In the genomic region with DNA sequence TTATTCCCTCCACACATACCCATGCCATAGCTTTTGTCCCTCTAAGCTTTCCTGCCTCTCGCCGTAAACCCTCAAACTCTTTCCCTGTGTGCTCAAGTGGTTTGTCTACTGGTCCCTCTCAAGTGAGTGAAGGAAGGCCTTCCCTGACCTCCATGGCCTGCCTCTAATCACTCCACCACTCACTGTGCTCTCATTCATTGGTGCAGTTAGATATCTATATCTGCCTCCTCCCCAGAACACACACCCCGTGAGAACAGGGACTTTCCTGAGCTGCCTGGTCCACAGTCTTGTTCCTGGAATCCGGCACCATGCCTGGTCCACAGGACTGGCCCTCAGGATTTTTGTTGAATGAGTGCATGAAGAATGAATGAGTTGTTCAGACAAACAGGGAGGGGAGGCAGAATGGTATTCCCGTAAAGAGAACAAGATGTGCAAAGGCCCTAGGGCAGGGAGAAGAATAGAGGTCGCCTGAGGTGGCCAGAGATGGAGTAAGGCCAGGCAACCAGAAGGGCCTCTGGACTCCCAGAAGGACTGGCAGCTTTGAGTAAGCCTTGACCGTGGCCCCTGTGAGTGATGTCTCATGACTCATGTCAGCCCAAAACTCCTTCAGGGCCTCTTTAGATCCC, we compare ENCODE assay signal across 20 mouse cellular contexts.
A peak's percentile ranks its signal among the peaks of the same experiment; 100 is the strongest.
DNase-seq lines count a peak whose midpoint lies in the region; ATAC-seq and TF ChIP-seq lines count a peak whose summit lies in the region.
"Had no signal": no experiment of that assay in that cellular context is flagged by ENCODE, and none has a peak within 500 bp of the region (broad histone marks: within the 10 kb centered on the region; RNA-seq: fewer than 3 reads in every experiment).

No protein-coding gene starts in this region.

- H3K36me3 ChIP-seq in midbrain, embryonic 11.5 days (ENCODE audit: control insufficient read depth, insufficient read depth, low read length) = 0 out of 2 replicates have a peak, but pooled peaks cover 2% of the 10 kb centered on the region
- peaks cover 17% of the 10 kb centered on the region for H3K36me3 ChIP-seq in midbrain, embryonic 13.5 days
- no peaks in the 10 kb centered on the region for H3K36me3 ChIP-seq in liver, embryonic 13.5 days
- H3K36me3 ChIP-seq in hindbrain, embryonic 10.5 days = peaks cover 28% of the 10 kb centered on the region
- H3K36me3 ChIP-seq: lung, embryonic 15.5 days had no signal

- no peak for TF ChIP-seq CTCF in layer of hippocampus, adult 2 months (conservative IDR thresholded peaks at IDR 0.05)

- no peak overlapping the region for H3K4me3 ChIP-seq in midbrain, embryonic 11.5 days (ENCODE audit: low read depth, low read length)
- H3K4me3 ChIP-seq in midbrain, embryonic 13.5 days (replicated peaks) = no peak overlapping the region
- no peak overlapping the region for H3K4me3 ChIP-seq in liver, embryonic 13.5 days (replicated peaks)
- H3K4me3 ChIP-seq in hindbrain, embryonic 10.5 days = no peak overlapping the region
- no peak overlapping the region for H3K4me3 ChIP-seq in layer of hippocampus, adult 2 months
- H3K4me3 ChIP-seq: embryonic facial prominence, embryonic 15.5 days; lung, embryonic 15.5 days had no signal

- no peaks in the 10 kb centered on the region for H3K4me1 ChIP-seq in midbrain, embryonic 11.5 days (ENCODE audit: control insufficient read depth, insufficient read depth, low read length)
- H3K4me1 ChIP-seq in midbrain, embryonic 13.5 days (replicated peaks) = no peaks in the 10 kb centered on the region
- H3K4me1 ChIP-seq in liver, embryonic 13.5 days (replicated peaks) = peaks cover 53% of the 10 kb centered on the region
- H3K4me1 ChIP-seq in hindbrain, embryonic 10.5 days (replicated peaks) = peaks cover 10% of the 10 kb centered on the region
- H3K4me1 ChIP-seq: lung, embryonic 15.5 days had no signal

- peak; percentile 35 for DNase-seq in midbrain, embryonic 11.5 days (ENCODE audit: low spot score, missing footprints)
- peak; percentile 74 for DNase-seq in c-Kit-positive CD71-positive TER-119-positive erythroid progenitor cells, embryonic 14.5 days (ENCODE audit: low spot score)
- DNase-seq in liver, embryonic 13.5 days = peak; percentile 53
- peak; percentile 22 to 56 for DNase-seq in spleen, postnatal 36 days (ENCODE audit: low spot score in 2 of 2)
- no peak for DNase-seq in hindbrain, embryonic 10.5 days (ENCODE audit: low spot score)
- DNase-seq in layer of hippocampus, adult 2 months (ENCODE audit: low spot score in 2 of 2) = no peak
- DNase-seq: adrenal gland, postnatal 10 days; cerebellum, adult 9-11 months; embryo, embryonic 11 days; heart, adult 11 months; kidney, adult 9 months; layer of hippocampus, postnatal 36 days; retina, postnatal 1 day; right cerebral cortex, postnatal 4 days; thymus, postnatal 36 days had no signal

- H3K9me3 ChIP-seq in midbrain, embryonic 11.5 days (ENCODE audit: control insufficient read depth, low read length) = no peaks in the 10 kb centered on the region
- no peaks in the 10 kb centered on the region for H3K9me3 ChIP-seq in midbrain, embryonic 13.5 days
- H3K9me3 ChIP-seq in liver, embryonic 13.5 days (replicated peaks) = no peaks in the 10 kb centered on the region
- H3K9me3 ChIP-seq in hindbrain, embryonic 10.5 days = no peaks in the 10 kb centered on the region
- H3K9me3 ChIP-seq: embryonic facial prominence, embryonic 15.5 days; lung, embryonic 15.5 days had no signal

- H3K27me3 ChIP-seq in midbrain, embryonic 11.5 days (ENCODE audit: control insufficient read depth, insufficient read depth, low read length) = no peaks in the 10 kb centered on the region
- no peaks in the 10 kb centered on the region for H3K27me3 ChIP-seq in midbrain, embryonic 13.5 days
- no peaks in the 10 kb centered on the region for H3K27me3 ChIP-seq in liver, embryonic 13.5 days
- no peaks in the 10 kb centered on the region for H3K27me3 ChIP-seq in hindbrain, embryonic 10.5 days (ENCODE audit: insufficient read depth, poor library complexity, severe bottlenecking)
- H3K27me3 ChIP-seq: embryonic facial prominence, embryonic 15.5 days; lung, embryonic 15.5 days had no signal

- no peak overlapping the region for H3K9ac ChIP-seq in midbrain, embryonic 11.5 days (ENCODE audit: low read length)
- no peak overlapping the region for H3K9ac ChIP-seq in midbrain, embryonic 13.5 days (replicated peaks)
- H3K9ac ChIP-seq in liver, embryonic 13.5 days = peak overlapping the region; percentile 59
- H3K9ac ChIP-seq: embryonic facial prominence, embryonic 15.5 days; lung, embryonic 15.5 days had no signal

- 92% methylated on average over 7 of the region's 7 CpGs for WGBS in midbrain, embryonic 11.5 days
- 90% methylated on average over 7 of the region's 7 CpGs for WGBS in midbrain, embryonic 13.5 days
- 62% methylated on average over 7 of the region's 7 CpGs for WGBS in liver, embryonic 13.5 days (ENCODE audit: insufficient replicate concordance)
- WGBS in hindbrain, embryonic 10.5 days = 87% methylated on average over 7 of the region's 7 CpGs

- H3K4me2 ChIP-seq in midbrain, embryonic 11.5 days = no peak overlapping the region
- no peak overlapping the region for H3K4me2 ChIP-seq in midbrain, embryonic 13.5 days (replicated peaks)
- peak overlapping the region; percentile 49 for H3K4me2 ChIP-seq in liver, embryonic 13.5 days
- H3K4me2 ChIP-seq: embryonic facial prominence, embryonic 15.5 days; lung, embryonic 15.5 days had no signal

- H3K27ac ChIP-seq in midbrain, embryonic 11.5 days (ENCODE audit: low read depth, low read length) = no peak overlapping the region
- H3K27ac ChIP-seq in midbrain, embryonic 13.5 days = no peak overlapping the region
- peak overlapping the region; percentile 83 for H3K27ac ChIP-seq in liver, embryonic 13.5 days
- H3K27ac ChIP-seq in hindbrain, embryonic 10.5 days = no peak overlapping the region
- H3K27ac ChIP-seq in layer of hippocampus, adult 2 months = no peak overlapping the region
- H3K27ac ChIP-seq: embryonic facial prominence, embryonic 15.5 days; lung, embryonic 15.5 days; macrophage had no signal

- ATAC-seq in midbrain, embryonic 11.5 days (ENCODE audit: low FRiP score) = no peak
- ATAC-seq in midbrain, embryonic 13.5 days = no peak
- ATAC-seq in liver, embryonic 13.5 days (ENCODE audit: low read depth) = peak; percentile 91
- ATAC-seq: midbrain, embryonic 16.5 days had no signal

Comparison
In these comparisons a context has a peak if more than half of its experiments do, and no peak if none do; other contexts are left out.
1. DNase-seq: peak in midbrain, embryonic 11.5 days (single experiment), c-Kit-positive CD71-positive TER-119-positive erythroid progenitor cells, embryonic 14.5 days (single experiment), liver, embryonic 13.5 days (single experiment) and spleen, postnatal 36 days (2 of 2); none in hindbrain, embryonic 10.5 days (single experiment) and layer of hippocampus, adult 2 months (0 of 2).